Mouse (Mus musculus) midbrain, embryonic 13.5 days (tissue): ENCODE data around the gene Spg7. TPM values are rescaled to one million over a fixed set of nuclear protein-coding genes. Genes with fewer than 3 reads are reported as not detected.
A peak's percentile ranks its signal among the peaks of the same experiment; 100 is the strongest.

Experiments used
- ATAC-seq: fragments of 200-750 bp; cut with Nextera tagmentation; 2 replicates; pipeline ENCODE4 v1.8.0; 2017; ENCODE audit warnings: mild to moderate bottlenecking, moderate TSS enrichment, moderate library complexity
- H3K27ac ChIP-seq: fragments of 300-500 bp; sonication (generic); 2 replicates; pipeline ENCODE4 v1.5.1; 2015; ENCODE audit warnings: inconsistent platforms, mild to moderate bottlenecking, moderate library complexity
- H3K27me3 ChIP-seq: fragments of 300-500 bp; sonication (generic); 2 replicates; pipeline ENCODE4 v1.6.1; 2015; ENCODE audit warnings: mild to moderate bottlenecking, inconsistent platforms
- H3K36me3 ChIP-seq: fragments of 300-500 bp; sonication (generic); 2 replicates; pipeline ENCODE4 v1.6.1; 2015; ENCODE audit warnings: mild to moderate bottlenecking, inconsistent platforms
- H3K4me1 ChIP-seq: fragments of 300-500 bp; sonication (generic); replicated peaks from 2 replicates; pipeline ENCODE4 v1.6.1; 2015; ENCODE audit warnings: inconsistent platforms
- H3K4me2 ChIP-seq: fragments of 300-500 bp; sonication (generic); replicated peaks from 2 replicates; pipeline ENCODE4 v1.6.1; 2015; ENCODE audit warnings: moderate library complexity, mild to moderate bottlenecking, inconsistent platforms
- H3K4me3 ChIP-seq: fragments of 300-500 bp; sonication (generic); replicated peaks from 2 replicates; pipeline ENCODE4 v1.5.1; 2015; ENCODE audit warnings: mild to moderate bottlenecking, inconsistent platforms
- H3K9ac ChIP-seq: fragments of 300-500 bp; sonication (generic); replicated peaks from 2 replicates; pipeline ENCODE4 v1.6.1; 2015; ENCODE audit warnings: mild to moderate bottlenecking, inconsistent platforms
- H3K9me3 ChIP-seq: fragments of 300-500 bp; sonication (generic); 2 replicates; pipeline ENCODE4 v1.6.1; 2016; ENCODE audit warnings: mild to moderate bottlenecking, inconsistent platforms
- WGBS: fragments of 180-500 bp; shearing (Covaris S2); methylation state at CpG from one replicate; pipeline ENCODE4 v1.1.7; 2015; 5-methylcytosine and 5-hydroxymethylcytosine counted together
- polyA plus RNA-seq: library from polyadenylated mRNA; unstranded; fragments of >200 nt; fragmentation: Nextera tagmentation; extraction: Ambion mirVana; gene quantifications from 2 replicates; pipeline ENCODE4 v1.2.1, GENCODE M21; 2015

The Spg7 gene
- polyA plus RNA-seq, 1 experiment from 2014 or later: 52.0 TPM

DNA sequence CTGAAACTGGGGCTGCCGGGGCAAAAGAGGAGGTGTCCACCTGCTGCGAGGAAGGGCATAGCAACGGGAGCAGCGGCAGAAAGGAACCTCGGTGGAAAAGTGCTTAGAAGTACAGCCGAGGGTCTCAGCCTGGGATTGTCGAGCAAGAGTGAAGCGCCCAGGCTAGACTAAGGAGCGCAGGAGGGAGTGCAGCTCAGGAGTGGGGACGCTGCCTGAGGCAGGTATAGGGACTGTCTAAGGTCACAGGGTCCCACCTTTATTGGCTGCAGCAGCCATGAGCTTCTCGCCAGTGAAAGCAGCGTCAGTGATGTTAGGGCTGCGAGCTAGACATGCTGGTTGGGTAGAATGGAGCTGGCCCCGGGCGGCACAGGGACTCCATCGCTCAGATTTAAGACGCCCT lies 55.0 kb downstream of the Spg7 start:
- Histone ChIP-seq H3K27ac (no peak overlapping the region), H3K9me3 (no peaks in the 10 kb centered on the region), H3K4me3 (peak overlapping the region; percentile 45), H3K4me1 (peaks cover 14% of the 10 kb centered on the region), H3K36me3 (no peaks in the 10 kb centered on the region), H3K9ac (peak overlapping the region; percentile 64), H3K27me3 (peaks cover 52% of the 10 kb centered on the region), H3K4me2 (peak overlapping the region; percentile 75)
- WGBS: 1% methylated on average over 17 of the region's 17 CpGs
- no peak for ATAC-seq

DNA sequence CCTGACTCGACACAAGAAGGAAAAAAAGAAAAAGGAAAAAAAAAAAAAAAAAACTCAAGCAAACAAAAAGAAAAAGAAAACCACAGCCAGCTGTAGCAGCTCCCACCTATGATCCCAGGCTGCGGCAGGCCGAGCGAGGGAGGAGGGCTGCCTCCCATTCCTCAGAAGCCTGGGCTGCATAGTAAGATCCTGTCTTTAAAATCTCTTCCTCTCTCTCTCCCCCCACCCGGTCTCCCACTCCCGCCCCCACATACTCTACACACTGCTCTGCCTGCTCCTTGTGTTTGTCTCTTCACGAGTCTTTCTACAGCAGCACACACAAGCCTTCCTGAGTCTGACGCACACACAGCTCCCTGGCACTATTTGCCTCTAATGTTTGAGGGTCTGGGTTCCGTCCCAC lies 59.3 kb downstream of the Spg7 start:
- Histone ChIP-seq H3K9ac (no peak overlapping the region), H3K27ac (no peak overlapping the region), H3K4me3 (no peak overlapping the region), H3K9me3 (no peaks in the 10 kb centered on the region), H3K4me2 (no peak overlapping the region), H3K4me1 (peaks cover 14% of the 10 kb centered on the region), H3K36me3 (no peaks in the 10 kb centered on the region), H3K27me3 (peaks cover 52% of the 10 kb centered on the region)
- 73% methylated on average over 9 of the region's 9 CpGs for WGBS
- no peak for ATAC-seq

GRCm38 (mm10) chr8:123122670-123123069 lies 59.9 kb downstream of the Spg7 start:
- Histone ChIP-seq H3K27ac (no peak overlapping the region), H3K9ac (no peak overlapping the region), H3K4me1 (peaks cover 8% of the 10 kb centered on the region), H3K4me3 (no peak overlapping the region), H3K27me3 (peaks cover 49% of the 10 kb centered on the region), H3K36me3 (no peaks in the 10 kb centered on the region), H3K4me2 (no peak overlapping the region), H3K9me3 (no peaks in the 10 kb centered on the region)
- no peak for ATAC-seq
- 80% methylated on average over 5 of the region's 5 CpGs for WGBS

GRCm38 (mm10) chr8:123126193-123126816 lies 63.6 kb downstream of the Spg7 start:
- H3K27me3 ChIP-seq: peaks cover 26% of the 10 kb centered on the region
- no peak for ATAC-seq
- no peak overlapping the region for H3K4me2 ChIP-seq
- no peak overlapping the region for H3K4me3 ChIP-seq
- no peaks in the 10 kb centered on the region for H3K9me3 ChIP-seq
- no peak overlapping the region for H3K27ac ChIP-seq
- 5% methylated on average over 19 of the region's 19 CpGs for WGBS
- H3K36me3 ChIP-seq: no peaks in the 10 kb centered on the region
- no peak overlapping the region for H3K9ac ChIP-seq
- 0 out of 2 replicates have a peak, but pooled peaks cover 3% of the 10 kb centered on the region for H3K4me1 ChIP-seq

- peaks cover 16% of the 10 kb centered on the region for H3K27me3 ChIP-seq
- H3K4me3 ChIP-seq: no peak overlapping the region
- no peak overlapping the region for H3K27ac ChIP-seq
- H3K9ac ChIP-seq: no peak overlapping the region
- no peak overlapping the region for H3K4me2 ChIP-seq
- peaks cover 17% of the 10 kb centered on the region for H3K4me1 ChIP-seq
- ATAC-seq: no peak
- no peaks in the 10 kb centered on the region for H3K9me3 ChIP-seq
- H3K36me3 ChIP-seq: no peaks in the 10 kb centered on the region
- 75% methylated on average over 9 of the region's 9 CpGs for WGBS
These were observed 68.3 kb downstream of the Spg7 start for GRCm38 (mm10) chr8:123131041-123131440.

DNA sequence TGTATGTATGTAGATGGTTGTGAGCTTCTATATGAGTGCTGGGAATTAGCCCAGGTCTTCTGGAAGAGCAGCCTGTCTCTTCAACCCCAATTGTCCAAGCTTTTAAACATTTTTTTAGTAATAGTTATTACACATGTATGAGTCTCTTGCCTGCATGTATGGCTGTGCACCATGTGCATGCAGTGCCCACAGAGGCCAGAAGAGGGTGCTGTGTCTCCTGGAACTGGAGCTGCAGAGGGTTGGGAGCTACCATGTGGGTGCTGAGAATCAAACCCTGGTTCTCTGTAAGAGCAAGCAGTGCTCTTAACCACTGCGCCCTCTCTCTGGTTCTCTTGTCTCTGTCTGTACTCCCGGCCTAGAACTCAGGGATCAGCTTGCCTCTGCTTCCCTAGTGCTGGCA lies 70.2 kb downstream of the Spg7 start:
- no peak overlapping the region for H3K4me3 ChIP-seq
- no peaks in the 10 kb centered on the region for H3K36me3 ChIP-seq
- H3K4me2 ChIP-seq: no peak overlapping the region
- 89% methylated on average over 2 of the region's 2 CpGs for WGBS
- no peak overlapping the region for H3K27ac ChIP-seq
- H3K9me3 ChIP-seq: no peaks in the 10 kb centered on the region
- peaks cover 28% of the 10 kb centered on the region for H3K4me1 ChIP-seq
- 0 out of 2 replicates have a peak, but pooled peaks cover 2% of the 10 kb centered on the region for H3K27me3 ChIP-seq
- H3K9ac ChIP-seq: no peak overlapping the region
- no peak for ATAC-seq

GRCm38 (mm10) chr8:123134149-123134713 lies 71.5 kb downstream of the Spg7 start:
- H3K36me3 ChIP-seq: no peaks in the 10 kb centered on the region
- ATAC-seq: no peak
- no peak overlapping the region for H3K4me3 ChIP-seq
- H3K9me3 ChIP-seq: no peaks in the 10 kb centered on the region
- WGBS: 87% methylated on average over 11 of the region's 11 CpGs
- H3K9ac ChIP-seq: no peak overlapping the region
- peaks cover 31% of the 10 kb centered on the region for H3K4me1 ChIP-seq
- no peak overlapping the region for H3K27ac ChIP-seq
- H3K27me3 ChIP-seq: no peaks in the 10 kb centered on the region
- no peak overlapping the region for H3K4me2 ChIP-seq

DNA sequence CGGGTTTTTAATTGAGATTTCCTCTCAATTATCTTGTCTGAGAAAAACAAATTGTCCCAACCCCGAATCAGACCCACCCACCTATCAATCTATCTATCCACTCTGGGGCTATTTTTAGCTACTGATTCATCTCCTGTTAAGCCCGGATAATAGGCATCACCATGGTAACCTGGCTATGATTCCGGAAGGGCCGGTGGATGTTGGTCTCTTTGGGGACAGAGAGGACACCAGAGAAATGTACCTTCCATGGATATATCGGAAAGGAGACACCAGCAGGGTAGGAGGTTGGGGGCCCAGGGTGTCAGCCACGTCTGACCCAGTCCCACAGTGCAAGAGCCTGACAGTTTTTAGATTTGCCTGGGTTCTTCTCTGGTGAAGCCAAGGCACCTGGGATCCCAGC lies 72.7 kb downstream of the Spg7 start:
- Histone ChIP-seq H3K9ac (peak overlapping the region; percentile 28; the same call in 1 of the 2 replicates), H3K27me3 (no peaks in the 10 kb centered on the region), H3K36me3 (no peaks in the 10 kb centered on the region), H3K9me3 (no peaks in the 10 kb centered on the region), H3K4me3 (0 out of 2 replicates have a peak overlapping the region, but pooled peaks have one; percentile 3), H3K4me1 (peaks cover 31% of the 10 kb centered on the region), H3K27ac (peak overlapping the region; percentile 83), H3K4me2 (peak overlapping the region; percentile 39)
- ATAC-seq: peak; percentile 62
- 9% methylated on average over 7 of the region's 7 CpGs for WGBS

DNA sequence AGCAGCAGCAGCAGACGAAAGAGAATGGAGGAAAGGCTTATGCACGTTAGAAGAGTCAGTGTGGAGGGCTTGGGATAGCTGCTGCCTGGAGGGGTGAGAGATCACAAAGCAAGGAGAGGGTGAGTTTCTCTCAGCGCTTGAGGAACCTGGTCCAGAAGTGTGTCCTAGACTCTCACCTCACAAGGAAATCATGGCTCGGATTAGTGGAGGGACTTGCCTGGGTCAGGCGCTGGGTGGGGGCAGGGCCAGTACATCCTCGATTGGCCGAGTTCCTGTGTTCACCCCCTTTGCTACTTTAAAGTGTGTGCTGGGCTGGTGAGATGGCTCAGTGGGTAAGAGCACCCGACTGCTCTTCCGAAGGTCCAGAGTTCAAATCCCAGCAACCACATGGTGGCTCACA lies 73.1 kb downstream of the Spg7 start:
- 42% methylated on average over 9 of the region's 9 CpGs for WGBS
- peak overlapping the region; percentile 83 for H3K27ac ChIP-seq
- no peaks in the 10 kb centered on the region for H3K27me3 ChIP-seq
- H3K4me3 ChIP-seq: 0 out of 2 replicates have a peak overlapping the region, but pooled peaks have one; percentile 3
- peak overlapping the region; percentile 28; the same call in 1 of the 2 replicates for H3K9ac ChIP-seq
- H3K4me2 ChIP-seq: peak overlapping the region; percentile 39
- H3K9me3 ChIP-seq: no peaks in the 10 kb centered on the region
- H3K36me3 ChIP-seq: no peaks in the 10 kb centered on the region
- peaks cover 31% of the 10 kb centered on the region for H3K4me1 ChIP-seq
- no peak; the same call in 1 of the 2 replicates for ATAC-seq

DNA sequence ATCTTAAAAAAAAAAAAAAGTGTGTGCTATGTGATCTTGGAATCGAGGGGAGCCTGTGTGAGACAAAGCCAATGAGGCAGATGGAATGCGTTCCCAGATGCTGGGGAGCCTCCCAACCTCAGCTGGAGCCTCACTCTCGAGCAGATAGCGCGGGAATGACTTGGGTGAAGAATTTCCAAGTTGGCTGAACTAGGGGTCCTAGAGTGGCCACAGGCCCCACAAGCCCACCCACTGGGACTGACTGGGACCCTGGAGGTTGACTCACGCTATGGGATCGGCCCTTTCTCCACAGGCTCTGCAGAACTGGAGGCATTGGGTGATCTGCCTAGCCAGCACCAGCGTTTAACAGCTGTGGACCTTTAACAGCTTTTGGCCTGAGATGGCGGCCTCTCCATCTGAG lies 73.5 kb downstream of the Spg7 start:
- WGBS: 86% methylated on average over 9 of the region's 9 CpGs
- Histone ChIP-seq H3K4me3 (no peak overlapping the region), H3K27me3 (no peaks in the 10 kb centered on the region), H3K36me3 (no peaks in the 10 kb centered on the region), H3K4me2 (no peak overlapping the region), H3K4me1 (peaks cover 31% of the 10 kb centered on the region), H3K9me3 (no peaks in the 10 kb centered on the region), H3K27ac (no peak overlapping the region), H3K9ac (no peak overlapping the region)
- ATAC-seq: no peak

DNA sequence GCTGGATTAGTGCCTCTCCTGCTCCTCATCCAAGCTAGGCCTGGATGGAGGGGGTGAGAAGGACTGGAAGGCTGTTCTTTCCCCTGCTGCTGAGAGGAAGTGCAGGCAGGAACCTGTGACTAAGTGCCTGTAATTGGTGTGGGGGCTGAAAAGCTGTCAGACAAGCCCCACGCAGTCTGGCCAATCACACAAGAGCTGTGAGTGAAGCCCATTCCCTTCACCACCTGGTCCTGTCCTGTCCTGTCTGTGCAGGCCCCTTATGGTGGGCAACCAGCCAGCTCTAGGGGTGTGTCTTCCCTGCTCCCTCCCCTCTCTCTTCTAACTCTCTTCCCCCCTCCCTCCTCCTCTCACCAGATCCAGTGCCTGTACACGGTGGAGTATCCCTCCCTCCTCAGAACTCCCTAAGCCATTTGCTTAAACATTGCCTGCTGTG lies 74.9 kb downstream of the Spg7 start:
- ATAC-seq: peak; percentile 78
- WGBS: 14% methylated on average over 2 of the region's 2 CpGs
- Histone ChIP-seq H3K4me1 (peaks cover 31% of the 10 kb centered on the region), H3K4me2 (no peak overlapping the region), H3K36me3 (no peaks in the 10 kb centered on the region), H3K4me3 (no peak overlapping the region), H3K9ac (no peak overlapping the region; the same call in 1 of the 2 replicates), H3K9me3 (no peaks in the 10 kb centered on the region), H3K27me3 (no peaks in the 10 kb centered on the region), H3K27ac (peak overlapping the region; percentile 57; the same call in 1 of the 2 replicates)

DNA sequence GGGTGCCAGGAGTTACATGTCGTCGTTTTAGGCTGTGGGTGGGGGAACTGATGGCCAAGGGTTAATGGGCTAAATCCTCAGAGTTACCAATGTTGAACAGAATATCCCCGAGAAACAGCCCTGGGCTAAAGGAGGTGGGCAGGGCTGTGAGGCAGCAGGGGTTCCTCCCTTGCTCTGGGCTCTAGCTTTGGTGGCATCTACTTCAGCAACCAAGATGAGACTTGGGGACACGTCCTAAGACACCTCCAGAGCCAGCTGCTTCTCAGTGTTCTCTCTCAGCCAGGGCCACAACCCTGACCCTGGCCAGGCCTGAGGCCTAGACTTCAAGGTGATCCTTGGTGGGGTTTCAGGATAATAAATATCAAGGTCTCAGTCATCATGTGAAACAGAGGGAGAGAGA lies 76.0 kb downstream of the Spg7 start:
- Histone ChIP-seq H3K27ac (no peak overlapping the region), H3K4me2 (no peak overlapping the region), H3K9me3 (no peaks in the 10 kb centered on the region), H3K4me3 (no peak overlapping the region), H3K9ac (no peak overlapping the region), H3K27me3 (no peaks in the 10 kb centered on the region), H3K36me3 (no peaks in the 10 kb centered on the region), H3K4me1 (peaks cover 31% of the 10 kb centered on the region)
- WGBS: 76% methylated on average over 4 of the region's 4 CpGs
- no peak for ATAC-seq
